14 mouse cellular contexts compared by ENCODE assay signal in genomic region chr2:158115838-158116453, GRCm38 (mm10). TPM values are rescaled to one million over a fixed set of nuclear protein-coding genes. Genes with fewer than 3 reads are reported as not detected.
DNase-seq lines count a peak whose midpoint lies in the region; ATAC-seq and TF ChIP-seq lines count a peak whose summit lies in the region.
"Had no signal": no experiment of that assay in that cellular context is flagged by ENCODE, and none has a peak within 500 bp of the region (broad histone marks: within the 10 kb centered on the region; RNA-seq: fewer than 3 reads in every experiment).

No protein-coding gene starts in this region.

- no peak overlapping the region for H3K4me2 ChIP-seq in kidney, postnatal 0 days (ENCODE audit: low read length)
- no peak overlapping the region for H3K4me2 ChIP-seq in liver, embryonic 13.5 days
- H3K4me2 ChIP-seq: forebrain, embryonic 13.5 days; hindbrain, embryonic 13.5 days; stomach, embryonic 15.5 days had no signal

- TF ChIP-seq CTCF in kidney, postnatal 0 days (IDR thresholded peaks at IDR 0.05; ENCODE audit: low read depth): no peak
- TF ChIP-seq CTCF in left cerebral cortex, adult 2 months (IDR thresholded peaks at IDR 0.05): no peak

- peak; percentile 34 for DNase-seq in CD4-positive, CD25-positive, alpha-beta regulatory T cell, adult 2 months (ENCODE audit: low read depth, low spot score)
- no peak for DNase-seq in kidney, postnatal 0 days (ENCODE audit: low spot score)
- DNase-seq in kidney, postnatal 4 days: no peak
- peak; percentile 14 for DNase-seq in T-cell, adult 2 months (ENCODE audit: low spot score)
- DNase-seq in liver, embryonic 13.5 days: no peak
- DNase-seq in midbrain, embryonic 10.5 days (ENCODE audit: low spot score): no peak
- DNase-seq in left cerebral cortex, adult 2 months (ENCODE audit: extremely low spot score in 1 of 2, low spot score in 2 of 2): no peak
- DNase-seq: cerebellum, adult 2 months; kidney, adult 9 months; lung, postnatal 14 days had no signal

- H3K4me3 ChIP-seq in kidney, postnatal 0 days (replicated peaks; ENCODE audit: low read depth, low read length): no peak overlapping the region
- no peak overlapping the region for H3K4me3 ChIP-seq in liver, embryonic 13.5 days (replicated peaks)
- H3K4me3 ChIP-seq in midbrain, embryonic 10.5 days: no peak overlapping the region
- no peak overlapping the region for H3K4me3 ChIP-seq in left cerebral cortex, adult 2 months
- H3K4me3 ChIP-seq: forebrain, embryonic 13.5 days; hindbrain, embryonic 13.5 days; stomach, embryonic 15.5 days had no signal

- H3K9me3 ChIP-seq in kidney, postnatal 0 days (replicated peaks; ENCODE audit: low read length): no peaks in the 10 kb centered on the region
- H3K9me3 ChIP-seq in liver, embryonic 13.5 days (replicated peaks): no peaks in the 10 kb centered on the region
- H3K9me3 ChIP-seq in midbrain, embryonic 10.5 days (replicated peaks): no peaks in the 10 kb centered on the region
- H3K9me3 ChIP-seq: forebrain, embryonic 13.5 days; hindbrain, embryonic 13.5 days; stomach, embryonic 15.5 days had no signal

- H3K4me1 ChIP-seq in kidney, postnatal 0 days (replicated peaks; ENCODE audit: insufficient read depth, low read length): peaks cover 15% of the 10 kb centered on the region; the same call in 1 of the 2 replicates
- H3K4me1 ChIP-seq in liver, embryonic 13.5 days (replicated peaks): peaks cover 85% of the 10 kb centered on the region
- H3K4me1 ChIP-seq in midbrain, embryonic 10.5 days: peaks cover 5% of the 10 kb centered on the region; the same call in 1 of the 2 replicates

- 78% methylated on average over 3 of the region's 3 CpGs for WGBS in kidney, postnatal 0 days
- whole genome bisulfite sequencing in liver, embryonic 13.5 days (ENCODE audit: insufficient replicate concordance): 83% methylated on average over 3 of the region's 3 CpGs
- WGBS in midbrain, embryonic 10.5 days: 84% methylated on average over 3 of the region's 3 CpGs

- H3K27me3 ChIP-seq in kidney, postnatal 0 days (ENCODE audit: insufficient read depth, low read length): no peaks in the 10 kb centered on the region
- no peaks in the 10 kb centered on the region for H3K27me3 ChIP-seq in liver, embryonic 13.5 days
- H3K27me3 ChIP-seq in midbrain, embryonic 10.5 days (ENCODE audit: low read depth, poor library complexity, severe bottlenecking): no peaks in the 10 kb centered on the region
- H3K27me3 ChIP-seq: forebrain, embryonic 13.5 days; hindbrain, embryonic 13.5 days; stomach, embryonic 15.5 days had no signal

- no peak for ATAC-seq in CD4-positive, CD25-positive, alpha-beta regulatory T cell, adult 4 months
- 0 out of 2 replicates have a peak, but pooled peaks have one; percentile 29 for ATAC-seq in kidney, postnatal 0 days (replicated peaks; ENCODE audit: low FRiP score, low read depth)
- no peak for ATAC-seq in liver, embryonic 13.5 days (ENCODE audit: low read depth)
- ATAC-seq: forebrain, embryonic 13.5 days had no signal

- intact Hi-C loops in left cerebral cortex, adult 2 months (cut with DNase I): no loop called here

- no peak overlapping the region for H3K27ac ChIP-seq in kidney, postnatal 0 days
- peak overlapping the region; percentile 55 for H3K27ac ChIP-seq in liver, embryonic 13.5 days
- H3K27ac ChIP-seq in midbrain, embryonic 10.5 days (replicated peaks): no peak overlapping the region
- H3K27ac ChIP-seq in left cerebral cortex, adult 2 months: no peak overlapping the region
- H3K27ac ChIP-seq: forebrain, embryonic 13.5 days; hindbrain, embryonic 13.5 days; stomach, embryonic 15.5 days had no signal

- no peak overlapping the region for H3K9ac ChIP-seq in kidney, postnatal 0 days (ENCODE audit: low read depth, low read length)
- H3K9ac ChIP-seq in liver, embryonic 13.5 days: no peak overlapping the region; the same call in 1 of the 2 replicates
- H3K9ac ChIP-seq: forebrain, embryonic 13.5 days; hindbrain, embryonic 13.5 days; stomach, embryonic 15.5 days had no signal

- H3K36me3 ChIP-seq in kidney, postnatal 0 days (ENCODE audit: insufficient read depth, low read length): peaks cover 8% of the 10 kb centered on the region
- peaks cover 54% of the 10 kb centered on the region for H3K36me3 ChIP-seq in liver, embryonic 13.5 days
- no peaks in the 10 kb centered on the region for H3K36me3 ChIP-seq in midbrain, embryonic 10.5 days
- H3K36me3 ChIP-seq: hindbrain, embryonic 13.5 days had no signal

RNA-seq across cellular contexts. Expression of gene Tgm2, which starts 30.3 kb away (rescaled TPM):
- polyA plus RNA-seq in CD4-positive, CD25-positive, alpha-beta regulatory T cell, adult 4 months (2017; shearing (Covaris generic)): 1 to 10 TPM; 3.1 to 4.4 TPM
- 26.9 and 31.7 TPM in 2 replicates for polyA plus RNA-seq in kidney, postnatal 0 days (2015; fragmentation: Nextera tagmentation; extraction: Ambion mirVana)
- polyA plus RNA-seq in liver, embryonic 13.5 days (2015; fragmentation: Nextera tagmentation; extraction: Ambion mirVana): 63.8 and 68.2 TPM in 2 replicates
- polyA plus RNA-seq in midbrain, embryonic 10.5 days (2016; fragmentation: Nextera tagmentation; extraction: Ambion mirVana): 9.0 and 10.0 TPM in 2 replicates
- 10 to 100 TPM; 12.9 to 14.6 TPM for total RNA-seq in left cerebral cortex, adult 2 months (2021)

Comparison
In these comparisons a context has a peak if more than half of its experiments do, and no peak if none do; other contexts are left out.
1. DNase-seq: peak in CD4-positive, CD25-positive, alpha-beta regulatory T cell, adult 2 months (single experiment) and T-cell, adult 2 months (single experiment); none in kidney, postnatal 0 days (single experiment), kidney, postnatal 4 days (0 of 2), liver, embryonic 13.5 days (single experiment), midbrain, embryonic 10.5 days (single experiment) and left cerebral cortex, adult 2 months (0 of 2).